Mouse (Mus musculus): ENCODE results near the gene Cpeb3.
A peak's percentile ranks its signal among the peaks of the same experiment; 100 is the strongest.
"Not testable (repeated sequence)": the region's sequence is repeated elsewhere in the genome, so short reads cannot be mapped to it uniquely, and the experiment has no call there.

Gene Cpeb3

GRCm38 (mm10) chr19:37156040-37156439 lies 52.4 kb downstream of the Cpeb3 start:
- no peak for ATAC-seq (ENCODE audit: low TSS enrichment)

GRCm38 (mm10) chr19:37147145-37147544 lies 61.3 kb downstream of the Cpeb3 start:
- ATAC-seq (ENCODE audit: low TSS enrichment): peak; percentile 42; the same call in 1 of the 2 replicates

GRCm38 (mm10) chr19:37145846-37146245 lies 62.6 kb downstream of the Cpeb3 start:
- no peak for ATAC-seq (ENCODE audit: low TSS enrichment)

- no peak for ATAC-seq (ENCODE audit: low TSS enrichment)
Observed at GRCm38 (mm10) chr19:37145401-37145800, 63.0 kb downstream of the Cpeb3 start.

- no peak for ATAC-seq (ENCODE audit: low TSS enrichment)
Observed at GRCm38 (mm10) chr19:37141623-37142022, 66.8 kb downstream of the Cpeb3 start.

- ATAC-seq (ENCODE audit: low TSS enrichment): no peak
Observed at GRCm38 (mm10) chr19:37137133-37137532, 71.3 kb downstream of the Cpeb3 start.

GRCm38 (mm10) chr19:37135459-37135858 lies 72.9 kb downstream of the Cpeb3 start:
- ATAC-seq (ENCODE audit: low TSS enrichment): not testable (repeated sequence)

GRCm38 (mm10) chr19:37133666-37134065 lies 74.7 kb downstream of the Cpeb3 start:
- no peak for ATAC-seq (ENCODE audit: low TSS enrichment)

GRCm38 (mm10) chr19:37131660-37132059 lies 76.7 kb downstream of the Cpeb3 start:
- no peak; the same call in 1 of the 2 replicates for ATAC-seq (ENCODE audit: low TSS enrichment)

GRCm38 (mm10) chr19:37128461-37128860 lies 79.9 kb downstream of the Cpeb3 start:
- no peak for ATAC-seq (ENCODE audit: low TSS enrichment)

- no peak for ATAC-seq (ENCODE audit: low TSS enrichment)
Observed at GRCm38 (mm10) chr19:37127018-37127567, 81.3 kb downstream of the Cpeb3 start.

GRCm38 (mm10) chr19:37124961-37125360 lies 83.4 kb downstream of the Cpeb3 start:
- no peak for ATAC-seq (ENCODE audit: low TSS enrichment)

- ATAC-seq (ENCODE audit: low TSS enrichment): 0 out of 2 replicates have a peak, but pooled peaks have one; percentile 58
Observed at GRCm38 (mm10) chr19:37119281-37119680, 89.1 kb downstream of the Cpeb3 start.

- ATAC-seq (ENCODE audit: low TSS enrichment): no peak
Observed at GRCm38 (mm10) chr19:37115824-37116223, 92.6 kb downstream of the Cpeb3 start.

GRCm38 (mm10) chr19:37115374-37115773 lies 93.0 kb downstream of the Cpeb3 start:
- ATAC-seq (ENCODE audit: low TSS enrichment): no peak

GRCm38 (mm10) chr19:37111831-37112230 lies 96.6 kb downstream of the Cpeb3 start:
- ATAC-seq (ENCODE audit: low TSS enrichment): no peak

- ATAC-seq (ENCODE audit: low TSS enrichment): no peak
Observed at GRCm38 (mm10) chr19:37110494-37110893, 97.9 kb downstream of the Cpeb3 start.

- ATAC-seq (ENCODE audit: low TSS enrichment): no peak
Observed at GRCm38 (mm10) chr19:37109853-37110252, 98.5 kb downstream of the Cpeb3 start.

- ATAC-seq (ENCODE audit: low TSS enrichment): no peak
Observed at GRCm38 (mm10) chr19:37100689-37101088, 107.7 kb downstream of the Cpeb3 start.

- ATAC-seq (ENCODE audit: low TSS enrichment): no peak
Observed at GRCm38 (mm10) chr19:37095666-37096330, 112.6 kb downstream of the Cpeb3 start.

- ATAC-seq (ENCODE audit: low TSS enrichment): no peak
Observed at GRCm38 (mm10) chr19:37093181-37093580, 115.2 kb downstream of the Cpeb3 start.

- ATAC-seq (ENCODE audit: low TSS enrichment): peak; percentile 58
Observed at GRCm38 (mm10) chr19:37090146-37091061, 118.0 kb downstream of the Cpeb3 start.
